Mouse (Mus musculus) CH12.LX (cell line): ENCODE data around the gene Zg16. TPM values are rescaled to one million over a fixed set of nuclear protein-coding genes. Genes with fewer than 3 reads are reported as not detected.
A peak's percentile ranks its signal among the peaks of the same experiment; 100 is the strongest.

Experiments used
- DNase-seq: peaks from one replicate; pipeline ENCODE4 v3.0.0-alpha.2; 2013; ENCODE audit errors: extremely low read depth
- H3K27ac ChIP-seq: 2 replicates; pipeline ENCODE4 v1.5.1; 2012; ENCODE audit warnings: low read depth, mild to moderate bottlenecking, control low read depth, moderate library complexity; ENCODE audit not compliant: insufficient read depth
- H3K27me3 ChIP-seq: replicated peaks from 2 replicates; pipeline ENCODE3; 2012; ENCODE audit warnings: inconsistent platforms
- H3K36me3 ChIP-seq, 2 experiments: replicated peaks in 1 of 2; 2 replicates each; pipeline versions ENCODE3 to v1.6.1; 2012; ENCODE audit warnings: inconsistent platforms in 1 of 2, low read length in 1 of 2, mild to moderate bottlenecking in 1 of 2, mixed read lengths in 1 of 2, moderate library complexity in 1 of 2; ENCODE audit not compliant: control insufficient read depth in 1 of 2, insufficient read depth in 1 of 2
- H3K4me1 ChIP-seq, 2 experiments: 2 replicates each; pipeline ENCODE4 v1.6.1; 2012; ENCODE audit warnings: inconsistent platforms in 1 of 2, moderate library complexity in 1 of 2; ENCODE audit not compliant: insufficient read depth in 2 of 2, control insufficient read depth in 1 of 2
- H3K4me2 ChIP-seq: 2 replicates; pipeline ENCODE4 v1.6.1; 2012; ENCODE audit warnings: low read depth, mild to moderate bottlenecking, control low read depth; ENCODE audit not compliant: poor library complexity, insufficient read depth, severe bottlenecking
- H3K4me3 ChIP-seq, 3 experiments: fragments of 150-350 bp in 1 of 3; sonication (generic) in 1 of 3; replicated peaks in 1 of 3; 2 replicates each; pipeline versions ENCODE3 to v1.5.1; 2011 to 2012; ENCODE audit warnings: low read depth in 2 of 3, low read length in 2 of 3, mild to moderate bottlenecking in 2 of 3, moderate library complexity in 2 of 3, control low read depth in 1 of 3, improper control_type of control experiment in 1 of 3, inconsistent platforms in 1 of 3, mixed read lengths in 1 of 3; ENCODE audit not compliant: poor library complexity in 1 of 3
- H3K79me2 ChIP-seq: replicated peaks from 2 replicates; pipeline ENCODE4 v1.6.1; 2012; ENCODE audit warnings: mild to moderate bottlenecking, moderate library complexity; ENCODE audit not compliant: control insufficient read depth, poor library complexity, insufficient read depth, severe bottlenecking; ENCODE audit errors: extremely low read depth
- H3K9ac ChIP-seq: 2 replicates; pipeline ENCODE4 v1.6.1; 2012; ENCODE audit warnings: low read depth, mild to moderate bottlenecking, control low read depth, moderate library complexity; ENCODE audit not compliant: insufficient read depth
- H3K9me3 ChIP-seq: replicated peaks from 2 replicates; pipeline ENCODE3; 2012; ENCODE audit warnings: low read length, inconsistent platforms, mixed read lengths
- CTCF ChIP-seq, 2 experiments: IDR thresholded peaks in 1 of 2; conservative IDR thresholded peaks in 1 of 2; 2 replicates each; pipeline ENCODE4 v1.5.1; 2011 to 2012; ENCODE audit warnings: low read depth in 2 of 2, low read length in 2 of 2, improper control_type of control experiment in 1 of 2, inconsistent platforms in 1 of 2, mild to moderate bottlenecking in 1 of 2, moderate library complexity in 1 of 2
- ETS1 ChIP-seq: conservative IDR thresholded peaks from 2 replicates; pipeline ENCODE4 v1.6.1; 2012; ENCODE audit warnings: low read depth, mild to moderate bottlenecking, inconsistent platforms, low read length, improper control_type of control experiment, moderate library complexity
- HCFC1 ChIP-seq: IDR thresholded peaks from 2 replicates; pipeline ENCODE4 v1.6.1; 2012; ENCODE audit warnings: low read depth, mild to moderate bottlenecking, inconsistent platforms, low read length, improper control_type of control experiment
- JUND ChIP-seq: conservative IDR thresholded peaks from 2 replicates; pipeline ENCODE4 v1.6.1; 2011; ENCODE audit warnings: low read depth, low read length, improper control_type of control experiment
- MAFK ChIP-seq: IDR thresholded peaks from 2 replicates; pipeline ENCODE4 v1.6.1; 2011; ENCODE audit warnings: low read length, improper control_type of control experiment; ENCODE audit not compliant: insufficient replicate concordance
- NRF1 ChIP-seq: IDR thresholded peaks from 2 replicates; pipeline ENCODE4 v1.6.1; 2014; ENCODE audit warnings: low read depth, mild to moderate bottlenecking, inconsistent platforms, low read length, improper control_type of control experiment, moderate library complexity
- PAX5 ChIP-seq: IDR thresholded peaks from 2 replicates; pipeline ENCODE4 v1.6.1; 2012; ENCODE audit warnings: low read length, inconsistent platforms, mixed read lengths
- POLR2AphosphoS2 ChIP-seq: IDR thresholded peaks from 2 replicates; pipeline ENCODE4 v1.6.1; 2011; ENCODE audit warnings: low read depth, low read length, improper control_type of control experiment
- RCOR1 ChIP-seq: conservative IDR thresholded peaks from 2 replicates; pipeline ENCODE4 v1.6.1; 2012; ENCODE audit warnings: low read depth, mild to moderate bottlenecking, inconsistent platforms, low read length, improper control_type of control experiment
- USF2 ChIP-seq: conservative IDR thresholded peaks from 2 replicates; pipeline ENCODE4 v1.6.1; 2011; ENCODE audit warnings: low read depth, low read length, improper control_type of control experiment
- ZMIZ1 ChIP-seq: IDR thresholded peaks from 2 replicates; pipeline ENCODE4 v1.6.1; 2012; ENCODE audit warnings: low read depth, mild to moderate bottlenecking, inconsistent platforms, low read length, improper control_type of control experiment
- dilution Hi-C: fragments of 300-500 bp; cut with MboI; formaldehyde crosslinking; loops from 2 replicates; pipeline ENCODE4 v1.14.3; 2020; ENCODE audit warnings: low sequenced_read_pairs; ENCODE audit not compliant: extremely low pct_unique_long_range_greater_than_20kb, extremely low pct_ligation_motif_present
- in situ Hi-C: fragments of 300-500 bp; cut with MboI; formaldehyde crosslinking; loops from 3 replicates; pipeline ENCODE4 v1.14.3; 2019; ENCODE audit warnings: low sequenced_read_pairs, low pct_ligation_motif_present, low pct_unique_long_range_greater_than_20kb, mixed read lengths
- polyA plus RNA-seq: library from polyadenylated mRNA; unstranded; fragments of >175 nt; gene quantifications from 2 replicates; pipeline ENCODE4 v1.2.1, GENCODE M21; 2012; ENCODE audit warnings: low read depth; ENCODE audit not compliant: insufficient read length
- total RNA-seq, 2 experiments: library from RNA; depleted of rRNA; stranded (reverse); fragments of 300-350 nt in 1 of 2; fragments of >200 nt in 1 of 2; gene quantifications; 2 replicates each; pipeline ENCODE4 v1.2.3; 2012 to 2014

Gene Zg16
- total and polyA plus RNA-seq, 3 experiments, result not detected

DNA sequence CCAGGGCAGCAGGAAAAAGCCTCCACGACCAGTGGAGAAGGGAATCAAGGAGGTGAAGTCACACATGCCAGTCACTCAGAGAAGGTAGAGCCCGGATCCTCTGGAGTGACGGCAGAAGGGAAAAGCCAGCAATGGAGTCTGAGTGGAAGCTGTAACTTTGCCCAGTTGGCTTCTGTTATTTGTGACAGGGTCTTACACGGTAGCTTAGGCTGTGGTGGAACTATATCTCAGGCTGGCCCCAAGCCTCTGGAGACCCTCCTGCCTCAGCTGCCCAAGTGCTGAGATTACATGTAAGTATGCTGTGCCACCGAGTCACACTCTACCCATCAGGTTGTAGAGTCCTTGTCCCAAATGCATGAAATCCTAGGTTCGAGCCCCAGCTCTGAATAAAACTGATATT is 73.7 kb downstream of the Zg16 start:
- no peak for DNase-seq
- Histone ChIP-seq H3K27me3 (no peaks in the 10 kb centered on the region), H3K27ac (no peak overlapping the region), H3K4me1 (peaks cover 27 to 72% of the 10 kb centered on the region in 2 experiments), H3K36me3 (peaks cover 6 to 38% of the 10 kb centered on the region in 2 experiments), H3K79me2 (peaks cover 14% of the 10 kb centered on the region), H3K9me3 (no peaks in the 10 kb centered on the region), H3K9ac (peak overlapping the region; percentile 87; the same call in 1 of the 2 replicates), H3K4me3 (peak overlapping the region; percentile 73 to 87 (median 75)), H3K4me2 (peak overlapping the region; percentile 60)
- dilution Hi-C loops (no loop called here), in situ Hi-C loops (loop anchor here (10.0 kb wide), 1 partner anchor 309 kb away; the partner anchor contains the start of gene Coro1a)
- TF ChIP-seq RCOR1 (no peak), PAX5 (no peak), NRF1 (no peak), JUND (no peak), ETS1 (no peak)

DNA sequence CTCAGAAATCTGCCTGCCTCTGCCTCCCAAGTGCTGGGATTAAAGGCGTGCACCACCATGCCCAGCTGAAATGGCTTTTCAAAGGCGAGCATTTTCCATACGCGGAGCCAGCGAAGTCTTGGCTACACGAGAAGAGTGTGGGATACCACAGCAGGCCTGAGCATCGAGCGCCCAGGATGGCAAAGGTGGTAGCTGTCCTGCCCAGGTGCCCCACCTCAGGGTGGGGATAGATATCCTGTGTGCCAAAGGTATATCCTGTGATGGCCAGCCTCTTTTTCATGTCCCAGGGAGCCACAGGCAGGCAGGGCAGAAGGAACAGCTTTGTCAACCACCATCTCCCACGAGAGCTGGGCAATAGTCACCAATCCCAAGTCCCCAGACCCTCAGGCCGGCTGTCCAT is 74.3 kb downstream of the Zg16 start:
- no peaks in the 10 kb centered on the region for H3K27me3 ChIP-seq
- H3K9ac ChIP-seq, result no peak overlapping the region
- peaks cover 6 to 36% of the 10 kb centered on the region in 2 experiments for H3K36me3 ChIP-seq
- 0 out of 2 replicates have a peak overlapping the region, but pooled peaks have one; percentile 60 for H3K4me2 ChIP-seq
- peaks cover 14% of the 10 kb centered on the region for H3K79me2 ChIP-seq
- H3K9me3 ChIP-seq, result no peaks in the 10 kb centered on the region
- H3K27ac ChIP-seq, result no peak overlapping the region
- H3K4me3 ChIP-seq, result no peak overlapping the region
- no peak for DNase-seq
- peaks cover 31 to 72% of the 10 kb centered on the region in 2 experiments for H3K4me1 ChIP-seq
- dilution Hi-C loops (no loop called here), in situ Hi-C loops (loop anchor here (10.0 kb wide), 1 partner anchor 308 kb away; the partner anchor contains the start of gene Coro1a)
- no peak for TF ChIP-seq MAFK
- no peak for TF ChIP-seq HCFC1
- no peak for TF ChIP-seq ZMIZ1
- no peak for TF ChIP-seq NRF1
- no peak for TF ChIP-seq CTCF (conservative IDR thresholded peaks at IDR 0.05 in 1 of 2, IDR thresholded peaks at IDR 0.05 in 1 of 2; ENCODE audit: low read depth in 2 of 2, low read length in 2 of 2)

DNA sequence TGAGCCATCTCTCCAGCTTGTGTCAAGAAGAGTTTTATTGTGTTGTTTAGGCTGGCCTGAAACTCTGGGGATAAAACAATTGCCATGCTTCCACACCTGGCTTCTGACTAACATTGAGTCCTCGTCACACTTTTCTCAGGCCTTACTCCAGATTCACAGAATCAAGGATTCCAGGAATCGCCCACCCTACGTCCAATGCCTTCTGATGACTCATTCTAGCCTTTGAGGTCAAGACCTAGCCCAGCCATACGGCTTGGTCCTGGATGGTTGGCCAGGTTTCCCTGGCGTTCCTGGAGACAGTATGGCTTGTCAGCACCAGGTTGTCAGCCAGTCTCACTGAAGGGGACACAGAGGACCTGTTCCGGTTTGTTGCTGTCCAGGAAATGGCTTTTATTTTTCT is 74.8 kb downstream of the Zg16 start:
- peaks cover 14% of the 10 kb centered on the region for H3K79me2 ChIP-seq
- no peak overlapping the region for H3K27ac ChIP-seq
- no peak for DNase-seq
- H3K9me3 ChIP-seq, result no peaks in the 10 kb centered on the region
- peaks cover 35 to 72% of the 10 kb centered on the region in 2 experiments for H3K4me1 ChIP-seq
- dilution Hi-C loops, result no loop called here
- no peaks in the 10 kb centered on the region for H3K27me3 ChIP-seq
- in situ Hi-C loops, result loop anchor here (10.0 kb wide), 1 partner anchor 308 kb away; the partner anchor contains the start of gene Coro1a
- H3K4me3 ChIP-seq, result no peak overlapping the region
- H3K36me3 ChIP-seq, result peaks cover 6 to 36% of the 10 kb centered on the region in 2 experiments
- TF ChIP-seq POLR2AphosphoS2 (no peak), USF2 (no peak)
- no peak overlapping the region for H3K4me2 ChIP-seq
- H3K9ac ChIP-seq, result no peak overlapping the region
